Mouse (Mus musculus) c-Kit-positive CD71-positive TER-119-negative erythroid progenitor cells, embryonic 14.5 days (primary cell): ENCODE data around the gene Dnajc9.

Source experiments
- DNase-seq: peaks from one replicate; pipeline ENCODE4 v3.0.0-alpha.2; 2013; ENCODE audit warnings: low read depth

The Dnajc9 gene

GRCm38 (mm10) chr14:20347991-20348541 lies 40.6 kb downstream of the Dnajc9 start, which contains the start of the genes Ecd and Fam149b:
Gene Ecd, minus strand, starts transcription at chr14:20348121.
Gene Fam149b, plus strand, starts transcription at chr14:20348162.
- DNase-seq, result peak; percentile 96

- no peak for DNase-seq
Observed at GRCm38 (mm10) chr14:20347441-20347990, 41.2 kb downstream of the Dnajc9 start.

- no peak for DNase-seq
Observed at GRCm38 (mm10) chr14:20345885-20346284, 42.8 kb downstream of the Dnajc9 start.

DNA sequence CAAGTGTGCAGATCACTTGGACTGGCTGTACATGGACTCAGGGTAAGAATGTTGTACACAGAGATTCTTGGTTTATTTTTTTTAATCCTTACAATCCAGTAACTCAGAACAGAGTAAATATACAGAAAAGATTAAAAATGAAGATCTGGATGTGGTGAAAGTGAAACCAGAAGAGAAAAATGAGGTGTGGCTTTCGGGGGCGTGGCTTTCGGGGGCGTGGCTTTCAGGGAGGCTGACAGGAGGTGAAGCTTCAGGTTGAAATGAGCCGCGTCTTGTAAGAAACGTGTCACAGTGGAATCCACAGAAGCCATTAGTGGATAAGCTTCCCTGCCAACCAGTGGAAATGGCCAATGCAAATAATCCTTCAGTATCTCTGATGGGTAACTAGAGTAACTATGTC lies 47.8 kb downstream of the Dnajc9 start:
- peak; percentile 49 for DNase-seq

DNA sequence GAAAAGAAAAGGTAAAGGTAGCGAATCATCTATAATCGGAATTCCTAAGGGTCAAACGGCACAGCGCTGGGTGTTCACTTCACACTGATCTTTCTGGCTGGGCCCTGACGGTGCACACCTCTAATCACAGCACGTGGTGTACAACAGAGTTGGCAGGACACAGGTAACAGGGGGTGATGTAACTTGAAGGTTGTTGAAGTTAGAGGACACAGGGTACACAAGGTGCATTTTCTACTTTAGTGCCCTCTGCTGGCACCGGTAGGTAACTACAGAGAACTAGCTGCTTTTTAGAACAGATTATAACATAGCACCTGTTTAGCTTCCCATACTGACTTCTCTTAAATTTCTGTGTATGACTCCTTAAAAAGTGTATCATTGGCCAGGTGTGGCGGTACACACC lies 48.6 kb downstream of the Dnajc9 start:
- DNase-seq, result peak; percentile 47

DNA sequence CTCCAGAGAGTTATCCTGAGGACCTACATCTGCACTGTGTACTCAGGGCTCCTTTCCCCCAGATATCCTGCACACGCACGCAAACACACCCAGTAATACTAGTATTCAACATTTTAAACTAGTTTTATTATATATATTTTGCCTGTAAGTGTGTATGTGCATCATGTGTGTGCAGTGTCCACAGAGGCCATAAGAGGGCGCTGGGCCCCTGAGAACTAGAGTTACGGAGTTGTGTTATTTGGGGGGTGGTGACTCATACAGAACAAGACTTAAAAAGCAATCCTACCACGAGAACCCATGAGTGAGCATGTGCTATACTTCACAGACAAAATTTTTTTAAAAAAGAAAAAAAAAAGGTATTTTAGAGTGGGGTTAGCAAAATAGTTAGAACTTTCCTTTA lies 49.3 kb downstream of the Dnajc9 start:
- no peak for DNase-seq
